Mouse (Mus musculus): ENCODE measurements around the gene Mrps25. TPM values are rescaled to one million over a fixed set of nuclear protein-coding genes. Genes with fewer than 3 reads are reported as not detected.

The Mrps25 gene
- total RNA-seq (2021): 10 to 100 TPM; 34.7 to 38.6 TPM
- long read RNA-seq, experiment 1, full-length matches to known transcripts: 39 of 41 reads
- long read RNA-seq, experiment 1, partial matches to known transcripts: 1 of 41 reads
- long read RNA-seq, experiment 1, other reads (novel, unspliced or antisense): 1 of 41 reads
- long read RNA-seq, experiment 2, full-length matches to known transcripts: 24 of 28 reads
- long read RNA-seq, experiment 2, partial matches to known transcripts: 1 of 28 reads
- long read RNA-seq, experiment 2, other reads (novel, unspliced or antisense): 3 of 28 reads

- peak; percentile 60 to 67 for DNase-seq (ENCODE audit: low spot score in 2 of 2)
These were observed at the start of gene Mrps25 for GRCm38 (mm10) chr6:92183621-92184131. Mrps25 (minus strand) TSS chr6:92184033.

GRCm38 (mm10) chr6:92231762-92232161 is 47.9 kb upstream of the Mrps25 start:
- no peak for DNase-seq (ENCODE audit: low spot score in 2 of 2)

GRCm38 (mm10) chr6:92231356-92231755 is 47.5 kb upstream of the Mrps25 start:
- no peak for DNase-seq (ENCODE audit: low spot score in 2 of 2)

- no peak for DNase-seq (ENCODE audit: low spot score in 2 of 2)
These were observed 45.8 kb upstream of the Mrps25 start for GRCm38 (mm10) chr6:92229586-92229985.

GRCm38 (mm10) chr6:92229103-92229502 is 45.3 kb upstream of the Mrps25 start:
- no peak for DNase-seq (ENCODE audit: low spot score in 2 of 2)

- no peak for DNase-seq (ENCODE audit: low spot score in 2 of 2)
These were observed 41.1 kb upstream of the Mrps25 start for GRCm38 (mm10) chr6:92224981-92225380.

- no peak for DNase-seq (ENCODE audit: low spot score in 2 of 2)
These were observed 38.2 kb upstream of the Mrps25 start for GRCm38 (mm10) chr6:92222021-92222420.

- no peak for DNase-seq (ENCODE audit: low spot score in 2 of 2)
These were observed 37.8 kb upstream of the Mrps25 start for GRCm38 (mm10) chr6:92221604-92222003.

GRCm38 (mm10) chr6:92219445-92219844 is 35.6 kb upstream of the Mrps25 start:
- peak in 1 of 2 experiments; percentile 14 for DNase-seq (ENCODE audit: low spot score in 2 of 2)

GRCm38 (mm10) chr6:92214773-92215449 is 31.1 kb upstream of the Mrps25 start, which contains the start of gene Rbsn:
Rbsn (minus strand) TSS chr6:92214925.
- DNase-seq (ENCODE audit: low spot score in 2 of 2): peak; percentile 78 to 92

- DNase-seq (ENCODE audit: low spot score in 2 of 2): peak in 1 of 2 experiments; percentile 11
These were observed 30.4 kb upstream of the Mrps25 start for GRCm38 (mm10) chr6:92214055-92214772.

- no peak for DNase-seq (ENCODE audit: low spot score in 2 of 2)
These were observed 15.6 kb upstream of the Mrps25 start for GRCm38 (mm10) chr6:92199414-92199813.

- no peak for DNase-seq (ENCODE audit: low spot score in 2 of 2)
These were observed 345 bp upstream of the Mrps25 start for GRCm38 (mm10) chr6:92184178-92184577.

GRCm38 (mm10) chr6:92176450-92176849 is 7.4 kb downstream of the Mrps25 start:
- DNase-seq (ENCODE audit: low spot score in 2 of 2): no peak

GRCm38 (mm10) chr6:92162724-92163123 is 21.1 kb downstream of the Mrps25 start:
- no peak for DNase-seq (ENCODE audit: low spot score in 2 of 2)

- DNase-seq (ENCODE audit: low spot score in 2 of 2): no peak
These were observed 25.0 kb downstream of the Mrps25 start for GRCm38 (mm10) chr6:92158801-92159200.

GRCm38 (mm10) chr6:92153774-92154173 is 30.1 kb downstream of the Mrps25 start:
- DNase-seq (ENCODE audit: low spot score in 2 of 2): no peak

- no peak for DNase-seq (ENCODE audit: low spot score in 2 of 2)
These were observed 38.0 kb downstream of the Mrps25 start for GRCm38 (mm10) chr6:92145881-92146280.

- no peak for DNase-seq (ENCODE audit: low spot score in 2 of 2)
These were observed 47.5 kb downstream of the Mrps25 start for GRCm38 (mm10) chr6:92136356-92136755.

- no peak for DNase-seq (ENCODE audit: low spot score in 2 of 2)
These were observed 50.2 kb downstream of the Mrps25 start for GRCm38 (mm10) chr6:92133617-92134016.

- DNase-seq (ENCODE audit: low spot score in 2 of 2): no peak
These were observed 51.6 kb downstream of the Mrps25 start for GRCm38 (mm10) chr6:92132021-92132911.
